Mouse (Mus musculus): Measurements from ENCODE around the gene Prnp. TPM values are rescaled to one million over a fixed set of nuclear protein-coding genes. Genes with fewer than 3 reads are reported as not detected.

The Prnp gene
- polyA plus RNA-seq, 1 experiment from 2014 or later, result 20.2 TPM

DNA sequence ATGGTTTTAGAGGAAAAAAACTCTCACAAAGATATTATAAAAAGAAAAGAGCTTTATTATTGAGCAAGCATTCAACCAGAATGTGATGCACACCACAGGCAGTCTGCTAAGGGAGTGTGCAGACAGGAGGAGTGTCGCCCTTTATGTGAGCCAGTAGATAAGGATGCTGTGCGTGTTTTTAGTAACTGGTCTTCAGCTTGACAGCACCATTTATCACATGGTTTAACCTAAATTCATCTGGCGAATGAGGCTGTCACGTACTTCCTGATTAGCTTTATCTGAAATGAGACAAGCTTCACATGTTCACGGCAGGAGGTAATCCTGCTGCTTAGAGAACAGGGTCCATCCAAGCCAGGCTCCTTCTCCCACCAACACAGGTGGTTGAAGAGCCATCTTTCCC is 4.7 kb upstream of the Prnp start:
- Histone ChIP-seq H3K4me3 (ENCODE audit: low read depth, low read length) (no peak overlapping the region), H3K4me1 (ENCODE audit: insufficient read depth) (peaks cover 31% of the 10 kb centered on the region), H3K9me3 (ENCODE audit: low read length) (no peaks in the 10 kb centered on the region), H3K27ac (ENCODE audit: low read depth) (peak overlapping the region; percentile 74), H3K36me3 (replicated peaks; ENCODE audit: insufficient read depth, low read length) (no peaks in the 10 kb centered on the region), H3K4me2 (ENCODE audit: low read depth, low read length) (peak overlapping the region; percentile 44), H3K27me3 (ENCODE audit: insufficient read depth, low read length) (no peaks in the 10 kb centered on the region), H3K9ac (replicated peaks) (no peak overlapping the region)
- WGBS (ENCODE audit: insufficient replicate concordance), result 26% methylated on average over 5 of the region's 5 CpGs
- ATAC-seq (peak; percentile 72), DNase-seq (no peak)
- peak; percentile 94 for TF ChIP-seq EP300 (IDR thresholded peaks at IDR 0.05; ENCODE audit: low read depth)
- no peak for TF ChIP-seq CTCF (IDR thresholded peaks at IDR 0.05; ENCODE audit: low read depth)

DNA sequence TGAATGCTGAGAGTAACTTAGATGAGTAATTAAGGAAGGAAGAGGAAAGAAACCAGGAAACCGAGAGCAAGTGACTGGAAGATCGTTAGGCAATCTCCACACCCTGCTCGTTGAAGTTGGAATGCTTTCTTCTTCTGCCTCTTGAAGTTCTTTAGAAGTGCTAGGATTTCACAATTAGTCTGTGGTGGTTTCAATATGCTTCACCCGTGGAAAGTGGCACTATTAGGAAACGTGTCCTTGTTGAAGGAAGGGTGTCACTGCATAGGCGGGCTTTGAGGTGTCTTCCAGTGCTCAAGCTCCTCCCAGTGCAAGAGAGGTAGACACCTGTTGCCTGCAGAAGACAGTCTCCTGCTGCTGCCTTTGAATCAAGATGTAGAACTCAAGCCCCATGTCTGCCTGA is 4.0 kb upstream of the Prnp start:
- TF ChIP-seq CTCF (IDR thresholded peaks at IDR 0.05; ENCODE audit: low read depth), result no peak
- no peak for TF ChIP-seq EP300 (IDR thresholded peaks at IDR 0.05; ENCODE audit: low read depth)
- no peaks in the 10 kb centered on the region for H3K36me3 ChIP-seq (replicated peaks; ENCODE audit: insufficient read depth, low read length)
- no peak for ATAC-seq
- H3K27me3 ChIP-seq (ENCODE audit: insufficient read depth, low read length), result no peaks in the 10 kb centered on the region
- 0 out of 2 replicates have a peak overlapping the region, but pooled peaks have one; percentile 74 for H3K27ac ChIP-seq (ENCODE audit: low read depth)
- H3K4me3 ChIP-seq (ENCODE audit: low read depth, low read length), result no peak overlapping the region
- H3K4me2 ChIP-seq (ENCODE audit: low read depth, low read length), result no peak overlapping the region; the same call in 1 of the 2 replicates
- H3K9me3 ChIP-seq (ENCODE audit: low read length), result no peaks in the 10 kb centered on the region
- DNase-seq, result no peak
- WGBS (ENCODE audit: insufficient replicate concordance), result 47% methylated on average over 6 of the region's 6 CpGs
- no peak overlapping the region for H3K9ac ChIP-seq (replicated peaks)
- peaks cover 31% of the 10 kb centered on the region for H3K4me1 ChIP-seq (ENCODE audit: insufficient read depth)

- DNase-seq (no peak), ATAC-seq (no peak)
- H3K9ac ChIP-seq (replicated peaks), result no peak overlapping the region
- H3K9me3 ChIP-seq (ENCODE audit: low read length), result no peaks in the 10 kb centered on the region
- WGBS (ENCODE audit: insufficient replicate concordance), result 90% methylated on average over 3 of the region's 3 CpGs
- TF ChIP-seq CTCF (IDR thresholded peaks at IDR 0.05; ENCODE audit: low read depth) (no peak), EP300 (IDR thresholded peaks at IDR 0.05; ENCODE audit: low read depth) (no peak)
- H3K4me1 ChIP-seq (ENCODE audit: insufficient read depth), result peaks cover 31% of the 10 kb centered on the region
- H3K4me3 ChIP-seq (ENCODE audit: low read depth, low read length), result no peak overlapping the region
- no peaks in the 10 kb centered on the region for H3K27me3 ChIP-seq (ENCODE audit: insufficient read depth, low read length)
- no peaks in the 10 kb centered on the region for H3K36me3 ChIP-seq (replicated peaks; ENCODE audit: insufficient read depth, low read length)
- no peak overlapping the region for H3K27ac ChIP-seq (ENCODE audit: low read depth)
- no peak overlapping the region for H3K4me2 ChIP-seq (ENCODE audit: low read depth, low read length)
Measured at GRCm38 (mm10) chr2:131906266-131906665, 3.5 kb upstream of the Prnp start.

DNA sequence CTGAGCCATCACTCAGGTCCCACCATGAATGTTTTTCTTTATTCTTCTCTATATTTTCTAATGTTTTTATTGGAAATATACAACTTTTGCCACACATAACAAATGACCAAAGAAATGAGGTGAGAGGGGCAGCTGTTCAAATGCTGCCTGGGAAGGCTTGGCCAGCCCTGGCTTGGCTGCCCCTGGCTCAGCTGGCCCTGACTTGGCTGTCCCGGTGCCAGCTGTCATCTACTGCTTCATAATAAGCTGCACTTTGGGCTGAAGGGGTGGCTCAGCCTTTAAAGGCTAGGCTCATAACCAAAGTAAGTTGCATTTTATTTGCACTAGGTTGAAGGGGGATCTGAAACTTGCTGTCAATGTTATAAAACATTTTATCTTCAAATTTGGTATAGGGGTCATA is 2.9 kb upstream of the Prnp start:
- no peaks in the 10 kb centered on the region for H3K36me3 ChIP-seq (replicated peaks; ENCODE audit: insufficient read depth, low read length)
- no peak overlapping the region for H3K27ac ChIP-seq (ENCODE audit: low read depth)
- WGBS (ENCODE audit: insufficient replicate concordance), result 87% methylated on average over 1 of the region's 1 CpGs
- no peaks in the 10 kb centered on the region for H3K9me3 ChIP-seq (ENCODE audit: low read length)
- no peak for ATAC-seq
- H3K9ac ChIP-seq (replicated peaks), result no peak overlapping the region
- no peaks in the 10 kb centered on the region for H3K27me3 ChIP-seq (ENCODE audit: insufficient read depth, low read length)
- peaks cover 31% of the 10 kb centered on the region for H3K4me1 ChIP-seq (ENCODE audit: insufficient read depth)
- no peak overlapping the region for H3K4me2 ChIP-seq (ENCODE audit: low read depth, low read length)
- TF ChIP-seq EP300 (IDR thresholded peaks at IDR 0.05; ENCODE audit: low read depth) (no peak), CTCF (IDR thresholded peaks at IDR 0.05; ENCODE audit: low read depth) (no peak)
- no peak for DNase-seq
- no peak overlapping the region for H3K4me3 ChIP-seq (ENCODE audit: low read depth, low read length)

GRCm38 (mm10) chr2:131907311-131907710 is 2.4 kb upstream of the Prnp start:
- 67% methylated on average over 5 of the region's 5 CpGs for WGBS (ENCODE audit: insufficient replicate concordance)
- H3K9me3 ChIP-seq (ENCODE audit: low read length), result no peaks in the 10 kb centered on the region
- H3K36me3 ChIP-seq (replicated peaks; ENCODE audit: insufficient read depth, low read length), result no peaks in the 10 kb centered on the region
- H3K9ac ChIP-seq (replicated peaks), result no peak overlapping the region
- H3K4me3 ChIP-seq (ENCODE audit: low read depth, low read length), result no peak overlapping the region
- H3K27ac ChIP-seq (ENCODE audit: low read depth), result no peak overlapping the region
- H3K4me2 ChIP-seq (ENCODE audit: low read depth, low read length), result no peak overlapping the region
- no peak for DNase-seq
- H3K27me3 ChIP-seq (ENCODE audit: insufficient read depth, low read length), result no peaks in the 10 kb centered on the region
- TF ChIP-seq CTCF (IDR thresholded peaks at IDR 0.05; ENCODE audit: low read depth), result no peak
- TF ChIP-seq EP300 (IDR thresholded peaks at IDR 0.05; ENCODE audit: low read depth), result no peak
- peaks cover 31% of the 10 kb centered on the region for H3K4me1 ChIP-seq (ENCODE audit: insufficient read depth)
- ATAC-seq, result no peak

DNA sequence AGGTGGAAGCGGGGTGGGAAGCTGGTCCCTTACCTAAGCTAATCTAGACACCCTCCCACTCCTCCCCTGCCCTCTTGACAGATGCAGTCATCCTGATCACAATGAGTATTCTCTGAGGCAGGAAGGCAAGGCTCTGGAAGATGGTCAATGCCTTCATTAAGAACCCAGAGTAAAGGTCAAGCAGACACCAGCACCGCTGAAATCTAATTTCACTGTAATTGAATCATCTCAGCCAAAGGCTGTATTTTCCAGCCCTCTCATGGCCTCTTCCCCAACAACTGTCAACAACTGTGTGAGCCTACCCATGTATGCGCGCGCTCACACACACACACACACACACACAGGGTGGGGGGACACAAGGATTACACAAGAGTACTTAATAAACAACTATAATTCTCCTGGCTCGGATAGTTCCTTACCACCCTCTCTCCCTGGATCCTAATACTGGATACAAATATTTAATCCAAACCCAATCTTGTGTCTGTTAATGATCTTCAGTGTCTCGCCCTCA is 1.3 kb upstream of the Prnp start:
- no peaks in the 10 kb centered on the region for H3K27me3 ChIP-seq (ENCODE audit: insufficient read depth, low read length)
- no peak overlapping the region for H3K4me3 ChIP-seq (ENCODE audit: low read depth, low read length)
- no peaks in the 10 kb centered on the region for H3K9me3 ChIP-seq (ENCODE audit: low read length)
- ATAC-seq (no peak), DNase-seq (no peak)
- H3K9ac ChIP-seq (replicated peaks), result no peak overlapping the region
- TF ChIP-seq CTCF (IDR thresholded peaks at IDR 0.05; ENCODE audit: low read depth), result no peak
- no peak for TF ChIP-seq EP300 (IDR thresholded peaks at IDR 0.05; ENCODE audit: low read depth)
- no peaks in the 10 kb centered on the region for H3K36me3 ChIP-seq (replicated peaks; ENCODE audit: insufficient read depth, low read length)
- WGBS (ENCODE audit: insufficient replicate concordance), result 84% methylated on average over 7 of the region's 7 CpGs
- H3K27ac ChIP-seq (ENCODE audit: low read depth), result no peak overlapping the region
- peaks cover 27% of the 10 kb centered on the region for H3K4me1 ChIP-seq (ENCODE audit: insufficient read depth)
- no peak overlapping the region for H3K4me2 ChIP-seq (ENCODE audit: low read depth, low read length)

- DNase-seq (no peak), ATAC-seq (no peak)
- Histone ChIP-seq H3K9me3 (ENCODE audit: low read length) (no peaks in the 10 kb centered on the region), H3K4me2 (ENCODE audit: low read depth, low read length) (peak overlapping the region; percentile 80), H3K27ac (ENCODE audit: low read depth) (no peak overlapping the region), H3K4me3 (ENCODE audit: low read depth, low read length) (no peak overlapping the region), H3K4me1 (ENCODE audit: insufficient read depth) (peaks cover 24% of the 10 kb centered on the region), H3K27me3 (ENCODE audit: insufficient read depth, low read length) (no peaks in the 10 kb centered on the region), H3K36me3 (replicated peaks; ENCODE audit: insufficient read depth, low read length) (no peaks in the 10 kb centered on the region), H3K9ac (replicated peaks) (no peak overlapping the region; the same call in 1 of the 2 replicates)
- WGBS (ENCODE audit: insufficient replicate concordance), result 81% methylated on average over 1 of the region's 1 CpGs
- TF ChIP-seq EP300 (IDR thresholded peaks at IDR 0.05; ENCODE audit: low read depth), result no peak
- no peak for TF ChIP-seq CTCF (IDR thresholded peaks at IDR 0.05; ENCODE audit: low read depth)
Measured at GRCm38 (mm10) chr2:131908906-131909305, 822 bp upstream of the Prnp start.
